Mouse (Mus musculus) fat pad, adult 2 months (tissue): ENCODE measurements around the gene Tmem200a.

Experiments
- DNase-seq: peaks from one replicate; pipeline ENCODE4 v3.0.0-alpha.2; 2011; ENCODE audit warnings: low read depth, low spot score; ENCODE audit errors: extremely low read depth

The Tmem200a gene

GRCm38 (mm10) chr10:25887225-25887624 lies 191.6 kb downstream of the Tmem200a start:
- DNase-seq, result no peak

GRCm38 (mm10) chr10:25884512-25884911 lies 194.3 kb downstream of the Tmem200a start:
- no peak for DNase-seq

- DNase-seq, result no peak
Measured at GRCm38 (mm10) chr10:25877731-25878130, 201.1 kb downstream of the Tmem200a start.

DNA sequence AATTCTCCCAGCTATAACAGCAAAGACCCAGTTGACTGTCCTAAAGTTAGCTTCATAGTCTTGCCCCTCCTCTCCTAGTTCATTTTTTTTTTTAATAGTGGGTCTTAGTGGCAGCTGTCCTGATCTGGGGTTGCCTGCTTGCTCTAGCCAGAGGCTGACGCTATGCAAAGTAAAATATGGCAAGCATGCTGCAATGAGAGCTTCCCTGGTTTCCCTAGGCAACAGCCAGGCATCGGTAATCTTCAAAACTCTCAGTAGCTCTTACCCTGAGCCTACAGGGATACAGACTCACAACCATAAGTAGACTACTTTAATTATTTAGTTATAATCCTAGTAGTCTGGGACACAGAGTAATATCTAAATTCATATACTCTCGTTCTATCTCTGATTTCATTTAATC lies 202.0 kb downstream of the Tmem200a start:
- no peak for DNase-seq

GRCm38 (mm10) chr10:25868739-25869138 lies 210.1 kb downstream of the Tmem200a start:
- DNase-seq, result no peak
